Mouse (Mus musculus) C2C12 (cell line): ENCODE measurements at regions not wholly inside any gene's neighbourhood (a gene's known extent, or its start where the extent isn't known, plus 50 kb on each side); places are given as distances from the start of the nearest gene placed in this dataset.

ENCODE experiments used
- CTCF ChIP-seq: IDR thresholded peaks from one replicate; pipeline ENCODE4 v1.5.1; 2011; ENCODE audit not compliant: control insufficient read depth, insufficient read depth, insufficient read length
- USF1 ChIP-seq: IDR thresholded peaks from one replicate; pipeline ENCODE4 v1.6.1; 2011; ENCODE audit warnings: low read depth, mild to moderate bottlenecking, control low read depth, moderate library complexity

DNA sequence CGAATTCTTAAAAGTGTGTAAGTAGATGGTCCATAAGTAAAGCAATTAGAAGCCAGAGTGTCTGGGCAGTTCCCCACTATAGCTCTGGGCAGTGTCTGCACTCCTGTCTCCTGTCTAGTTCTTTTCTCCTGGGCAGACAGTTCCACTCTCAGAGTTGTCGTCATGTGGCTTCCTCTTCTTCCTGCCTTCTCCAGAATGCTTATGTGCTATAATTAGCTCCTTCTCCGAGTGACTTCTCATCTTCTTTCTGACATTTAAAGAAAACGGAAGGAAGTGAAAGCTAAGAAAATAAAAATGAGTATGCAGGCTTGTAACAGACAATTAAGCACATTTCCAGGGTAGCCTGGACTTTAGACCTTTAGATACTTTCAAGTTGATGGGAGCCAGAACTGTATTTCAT lies 155.1 kb upstream of the Tnfaip3 start:
- TF ChIP-seq USF1 (no peak), CTCF (no peak)
